Mouse (Mus musculus) heart, postnatal 0 days (tissue): Measurements from ENCODE around the gene Def6. TPM values are rescaled to one million over a fixed set of nuclear protein-coding genes. Genes with fewer than 3 reads are reported as not detected.

Experiments used
- ATAC-seq: fragments of 200-750 bp; cut with Nextera tagmentation; 2 replicates; pipeline ENCODE4 v1.8.0; 2017; ENCODE audit warnings: low read depth, moderate number of reproducible peaks, moderate library complexity; ENCODE audit not compliant: insufficient read depth
- DNase-seq: peaks from one replicate; pipeline ENCODE4 v3.0.0-alpha.2; 2016; ENCODE audit warnings: low spot score
- H3K27ac ChIP-seq: fragments of 300-500 bp; sonication (generic); 2 replicates; pipeline ENCODE4 v1.5.1; 2014; ENCODE audit warnings: low read depth, mild to moderate bottlenecking
- H3K27me3 ChIP-seq: fragments of 300-500 bp; sonication (generic); 2 replicates; pipeline ENCODE4 v1.6.1; 2014; ENCODE audit warnings: low read length, mixed read lengths; ENCODE audit not compliant: control insufficient read depth, insufficient read depth
- H3K36me3 ChIP-seq: fragments of 300-500 bp; sonication (generic); replicated peaks from 2 replicates; pipeline ENCODE4 v1.6.1; 2014; ENCODE audit warnings: low read length, mixed read lengths; ENCODE audit not compliant: control insufficient read depth, insufficient read depth
- H3K4me1 ChIP-seq: fragments of 300-500 bp; sonication (generic); 2 replicates; pipeline ENCODE4 v1.6.1; 2014; ENCODE audit warnings: antibody characterized with exemption; ENCODE audit not compliant: control insufficient read depth, insufficient read depth
- H3K4me2 ChIP-seq: fragments of 300-500 bp; sonication (generic); 2 replicates; pipeline ENCODE4 v1.6.1; 2014; ENCODE audit warnings: low read depth, mild to moderate bottlenecking, low read length, moderate library complexity
- H3K4me3 ChIP-seq: fragments of 300-500 bp; sonication (generic); 2 replicates; pipeline ENCODE4 v1.5.1; 2014; ENCODE audit warnings: low read depth, low read length
- H3K9ac ChIP-seq: fragments of 300-500 bp; sonication (generic); replicated peaks from 2 replicates; pipeline ENCODE4 v1.6.1; 2014; ENCODE audit warnings: low read depth, low read length, mixed read lengths
- H3K9me3 ChIP-seq: fragments of 300-500 bp; sonication (generic); replicated peaks from 2 replicates; pipeline ENCODE4 v1.6.1; 2016; ENCODE audit warnings: low read length; ENCODE audit not compliant: control insufficient read depth
- CTCF ChIP-seq: IDR thresholded peaks from 2 replicates; pipeline ENCODE4 v1.5.1; 2016; ENCODE audit warnings: antibody characterized with exemption, control low read depth, low read depth
- EP300 ChIP-seq: IDR thresholded peaks from 2 replicates; pipeline ENCODE4 v1.6.1; 2016; ENCODE audit warnings: antibody characterized with exemption, low read depth
- WGBS: fragments of 180-500 bp; shearing (Covaris S2); extraction: QIAGEN DNeasy Blood & Tissue Kit; methylation state at CpG from one replicate; pipeline ENCODE4 v1.1.7; 2014; 5-methylcytosine and 5-hydroxymethylcytosine counted together
- polyA plus RNA-seq: library from polyadenylated mRNA; unstranded; fragments of >200 nt; fragmentation: Nextera tagmentation; extraction: Ambion mirVana; gene quantifications from 2 replicates; pipeline ENCODE4 v1.2.1, GENCODE M21; 2015
- total RNA-seq: library from RNA; depleted of rRNA; stranded (reverse); fragments of >200 nt; gene quantifications from 2 replicates; pipeline ENCODE4 v1.2.3, GENCODE M21; 2014; ENCODE audit warnings: low replicate concordance

The Def6 gene
- total and polyA plus RNA-seq, 2 experiments from 2014 or later, result 2.8 to 3.5 TPM

DNA sequence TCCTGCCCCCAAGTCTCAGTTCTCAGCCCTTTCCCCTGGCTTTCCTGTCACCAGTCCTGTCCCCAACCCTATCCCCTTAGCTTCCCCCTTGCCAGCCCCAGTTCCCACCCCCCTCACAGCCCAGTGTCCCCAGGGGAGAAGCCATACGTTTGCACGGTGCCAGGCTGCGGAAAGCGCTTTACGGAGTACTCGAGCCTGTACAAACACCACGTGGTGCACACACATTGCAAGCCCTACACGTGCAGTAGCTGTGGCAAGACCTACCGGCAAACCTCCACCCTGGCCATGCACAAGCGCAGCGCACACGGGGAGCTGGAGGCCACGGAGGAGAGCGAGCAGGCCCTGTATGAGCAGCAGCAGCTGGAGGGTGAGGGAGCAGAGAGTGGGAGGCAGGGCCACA, 5.6 kb upstream of the Def6 start:
- no peak for ATAC-seq

GRCm38 (mm10) chr17:28204052-28204720, 3.4 kb upstream of the Def6 start:
- DNase-seq, result no peak
- TF ChIP-seq CTCF, result peak; percentile 86
- no peak for TF ChIP-seq EP300
- no peaks in the 10 kb centered on the region for H3K27me3 ChIP-seq
- peaks cover 39% of the 10 kb centered on the region for H3K36me3 ChIP-seq
- no peak overlapping the region for H3K27ac ChIP-seq
- 40% methylated on average over 14 of the region's 14 CpGs for WGBS
- H3K9me3 ChIP-seq, result no peaks in the 10 kb centered on the region
- no peak overlapping the region for H3K4me2 ChIP-seq
- H3K4me3 ChIP-seq, result no peak overlapping the region
- no peak overlapping the region for H3K9ac ChIP-seq
- peaks cover 8% of the 10 kb centered on the region; the same call in 1 of the 2 replicates for H3K4me1 ChIP-seq
- ATAC-seq, result no peak

More for the DNA sequence above, 5.6 kb upstream of the Def6 start:
- peaks cover 51% of the 10 kb centered on the region for H3K36me3 ChIP-seq
- H3K4me1 ChIP-seq, result peaks cover 1% of the 10 kb centered on the region; the same call in 1 of the 2 replicates
- no peak overlapping the region for H3K27ac ChIP-seq
- DNase-seq, result no peak
- no peak overlapping the region for H3K9ac ChIP-seq
- no peaks in the 10 kb centered on the region for H3K9me3 ChIP-seq
- 87% methylated on average over 14 of the region's 14 CpGs for WGBS
- no peak for TF ChIP-seq CTCF
- no peak for TF ChIP-seq EP300
- no peaks in the 10 kb centered on the region for H3K27me3 ChIP-seq
- no peak overlapping the region for H3K4me2 ChIP-seq
- no peak overlapping the region for H3K4me3 ChIP-seq

GRCm38 (mm10) chr17:28205443-28205842, 2.1 kb upstream of the Def6 start:
- ATAC-seq (no peak), DNase-seq (no peak)
- Histone ChIP-seq H3K36me3 (peaks cover 27% of the 10 kb centered on the region), H3K27ac (no peak overlapping the region), H3K27me3 (no peaks in the 10 kb centered on the region), H3K4me1 (peaks cover 8% of the 10 kb centered on the region; the same call in 1 of the 2 replicates), H3K4me3 (no peak overlapping the region), H3K9ac (no peak overlapping the region), H3K9me3 (no peaks in the 10 kb centered on the region), H3K4me2 (no peak overlapping the region)
- TF ChIP-seq EP300, result no peak
- TF ChIP-seq CTCF, result no peak
- 86% methylated on average over 8 of the region's 8 CpGs for WGBS

GRCm38 (mm10) chr17:28207092-28207491, 486 bp upstream of the Def6 start:
- peak overlapping the region; percentile 81 for H3K27ac ChIP-seq
- H3K4me1 ChIP-seq, result peaks cover 8% of the 10 kb centered on the region; the same call in 1 of the 2 replicates
- H3K4me2 ChIP-seq, result peak overlapping the region; percentile 64; the same call in 1 of the 2 replicates
- TF ChIP-seq CTCF, result no peak
- H3K27me3 ChIP-seq, result no peaks in the 10 kb centered on the region
- no peak overlapping the region; the same call in 1 of the 2 replicates for H3K4me3 ChIP-seq
- ATAC-seq, result no peak; the same call in 1 of the 2 replicates
- H3K36me3 ChIP-seq, result peaks cover 11% of the 10 kb centered on the region; the same call in 1 of the 2 replicates
- 59% methylated on average over 8 of the region's 8 CpGs for WGBS
- peak overlapping the region; percentile 53; the same call in 1 of the 2 replicates for H3K9ac ChIP-seq
- no peak for DNase-seq
- no peaks in the 10 kb centered on the region for H3K9me3 ChIP-seq

- H3K9me3 ChIP-seq, result no peaks in the 10 kb centered on the region
- peak overlapping the region; percentile 64 for H3K4me2 ChIP-seq
- no peaks in the 10 kb centered on the region for H3K27me3 ChIP-seq
- peaks cover under 1% of the 10 kb centered on the region; the same call in 1 of the 2 replicates for H3K36me3 ChIP-seq
- DNase-seq, result no peak
- WGBS, result 80% methylated on average over 8 of the region's 8 CpGs
- H3K9ac ChIP-seq, result peak overlapping the region; percentile 53; the same call in 1 of the 2 replicates
- no peak for TF ChIP-seq CTCF
- no peak for TF ChIP-seq EP300
- no peak for ATAC-seq
- H3K27ac ChIP-seq, result peak overlapping the region; percentile 81; the same call in 1 of the 2 replicates
- peak overlapping the region; percentile 37 for H3K4me3 ChIP-seq
- H3K4me1 ChIP-seq, result peaks cover 8% of the 10 kb centered on the region; the same call in 1 of the 2 replicates
These were observed 685 bp downstream of the Def6 start for GRCm38 (mm10) chr17:28208314-28208612.
